Mouse (Mus musculus): ENCODE data around the gene Nenf. TPM values are rescaled to one million over a fixed set of nuclear protein-coding genes. Genes with fewer than 3 reads are reported as not detected.

The Nenf gene
- total RNA-seq, 1 experiment from 2014 or later, result 89.6 TPM

DNA sequence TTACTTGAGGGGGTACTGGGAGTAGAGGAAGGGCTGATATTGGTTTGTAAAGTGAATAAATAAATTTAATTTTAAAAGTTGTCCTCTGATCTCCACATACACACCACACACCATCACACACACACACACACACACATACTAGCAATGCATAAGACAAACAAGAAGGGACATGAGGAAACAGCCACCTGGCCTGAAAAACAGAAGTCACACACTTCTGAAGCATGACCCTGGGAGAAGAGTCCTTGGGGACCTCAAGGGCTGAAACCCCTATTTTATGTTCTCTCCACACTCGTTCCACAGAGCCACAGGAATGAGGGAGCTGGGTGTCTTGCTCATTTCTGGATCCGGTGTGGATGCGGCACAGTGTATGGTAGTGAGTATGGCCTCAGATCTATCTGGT is 5.4 kb upstream of the Nenf start:
- DNase-seq, result no peak

DNA sequence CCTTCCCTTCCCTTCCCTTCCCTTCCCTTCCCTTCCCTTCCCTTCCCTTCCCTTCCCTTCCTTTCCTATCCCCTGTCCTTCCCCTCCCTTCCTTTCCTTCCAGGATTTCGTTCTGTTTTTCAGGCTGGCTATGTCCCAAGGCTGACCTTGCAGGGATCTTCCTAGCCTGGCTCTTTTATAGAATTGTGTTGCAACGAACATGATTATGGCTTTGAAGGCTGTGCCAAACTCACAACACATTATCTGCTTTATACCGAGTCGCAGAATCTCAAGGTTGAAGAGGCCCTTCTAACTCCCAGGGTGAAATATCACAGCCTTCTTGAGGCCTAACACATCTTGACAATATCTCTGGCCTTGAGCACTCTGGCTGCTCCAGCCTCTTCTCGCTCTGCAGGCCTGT is 692 bp upstream of the Nenf start:
- DNase-seq, result peak; percentile 86

DNA sequence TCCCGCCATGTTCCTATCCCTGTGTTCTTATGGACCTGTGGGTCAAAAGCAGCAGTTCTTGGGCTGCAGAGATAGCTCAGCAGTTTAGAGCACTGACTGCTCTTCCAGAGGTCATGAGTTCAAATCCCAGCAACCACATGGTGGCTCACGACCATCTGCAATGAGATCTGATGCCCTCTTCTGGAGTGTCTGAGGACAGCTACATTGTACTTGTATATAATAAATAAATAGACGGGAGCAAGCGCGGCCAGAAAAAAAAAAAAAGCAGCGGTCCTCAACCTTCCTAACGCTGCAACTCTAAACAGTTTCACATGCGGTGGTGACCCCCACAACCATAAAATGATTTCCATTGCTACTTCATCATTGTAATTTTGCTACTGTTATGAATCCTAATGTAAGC is 1.2 kb downstream of the Nenf start:
- no peak for DNase-seq

DNA sequence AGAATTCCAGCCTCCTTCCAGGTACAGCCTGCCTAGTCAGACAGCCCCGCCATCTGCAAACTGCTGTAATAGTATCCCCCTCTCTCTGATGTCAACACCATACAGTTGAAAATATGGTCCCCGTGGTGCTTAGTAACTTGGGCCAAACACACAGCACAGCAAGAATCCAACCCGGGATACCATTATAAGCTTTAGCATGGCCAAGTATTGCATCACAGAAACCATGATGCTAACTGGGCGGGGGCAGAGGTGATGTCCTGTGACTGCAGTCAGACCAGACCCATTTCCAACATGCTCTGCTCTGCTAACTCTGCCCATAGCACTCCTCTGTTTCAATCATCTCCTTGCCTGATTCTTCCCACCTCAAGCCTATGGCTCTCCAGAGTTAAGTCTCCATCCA is 4.1 kb downstream of the Nenf start:
- no peak for DNase-seq

DNA sequence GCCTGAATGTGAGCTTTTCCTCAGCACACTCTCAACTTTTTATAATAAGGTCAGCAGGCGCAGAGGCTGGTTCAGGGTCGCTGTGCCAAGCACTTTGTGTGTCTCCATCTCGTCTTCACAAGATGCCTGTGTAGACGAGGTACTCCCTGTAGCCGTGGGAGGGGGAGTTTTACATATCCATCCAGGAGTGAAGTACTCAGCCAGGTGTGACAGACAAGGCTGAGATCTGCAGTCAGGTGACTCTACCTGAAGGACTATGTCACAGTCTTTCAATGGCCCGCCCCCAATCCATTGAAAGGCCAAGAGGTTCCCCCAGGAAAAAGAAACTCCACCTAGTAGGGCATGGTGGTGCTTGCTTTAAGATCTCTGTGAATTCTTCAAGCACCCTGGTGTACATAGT is 4.8 kb downstream of the Nenf start:
- no peak for DNase-seq

DNA sequence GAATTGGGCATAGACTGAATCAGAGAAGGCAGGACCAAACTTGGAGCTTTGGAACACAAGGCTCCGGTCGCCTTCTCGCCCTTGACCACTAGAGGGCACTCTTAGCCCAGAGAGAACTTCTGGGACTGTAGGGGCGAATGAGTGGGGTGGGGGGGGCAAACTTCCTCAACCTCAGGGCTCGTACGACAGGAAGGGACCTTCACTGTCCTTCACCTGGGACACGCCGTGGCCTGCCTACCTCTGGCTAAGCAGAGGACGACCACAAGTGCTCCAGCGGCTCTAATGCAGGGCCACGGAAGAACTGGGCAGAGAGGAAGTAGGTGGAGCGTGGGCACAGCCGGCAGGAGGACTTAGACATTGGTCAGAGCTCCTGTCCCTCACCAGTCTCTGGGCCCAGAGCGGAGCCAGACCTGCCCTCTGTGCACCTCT is 5.5 kb downstream of the Nenf start:
- peak; percentile 90 for DNase-seq

DNA sequence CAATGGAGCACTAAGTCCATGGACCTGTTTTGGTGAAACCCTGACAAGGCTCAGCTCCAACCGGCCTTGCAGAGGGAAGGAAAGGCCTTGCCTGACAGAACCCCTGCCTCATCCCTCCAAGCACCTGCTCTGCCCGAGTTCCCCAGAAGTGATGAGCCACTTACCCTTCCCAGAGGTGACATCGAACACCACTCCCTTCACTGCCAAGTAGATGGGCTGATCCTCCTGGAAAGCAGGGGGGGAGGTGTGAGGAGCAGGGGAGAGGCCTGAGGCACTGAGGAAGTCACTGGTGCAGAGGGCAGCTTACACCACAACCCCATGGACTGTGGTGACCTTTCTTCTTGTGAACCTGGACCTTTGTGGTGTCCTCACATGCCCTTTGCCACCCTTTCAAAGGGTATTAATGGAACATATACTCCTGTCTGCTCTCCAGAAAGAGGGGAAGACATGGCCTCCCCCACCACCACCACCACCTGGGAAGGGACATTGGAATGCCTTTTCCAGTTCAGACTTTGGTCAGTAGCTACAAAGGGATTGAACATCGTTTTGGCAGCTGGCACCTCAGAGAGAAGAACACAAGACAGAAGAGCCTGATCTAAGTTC is 6.6 kb downstream of the Nenf start:
- no peak for DNase-seq

DNA sequence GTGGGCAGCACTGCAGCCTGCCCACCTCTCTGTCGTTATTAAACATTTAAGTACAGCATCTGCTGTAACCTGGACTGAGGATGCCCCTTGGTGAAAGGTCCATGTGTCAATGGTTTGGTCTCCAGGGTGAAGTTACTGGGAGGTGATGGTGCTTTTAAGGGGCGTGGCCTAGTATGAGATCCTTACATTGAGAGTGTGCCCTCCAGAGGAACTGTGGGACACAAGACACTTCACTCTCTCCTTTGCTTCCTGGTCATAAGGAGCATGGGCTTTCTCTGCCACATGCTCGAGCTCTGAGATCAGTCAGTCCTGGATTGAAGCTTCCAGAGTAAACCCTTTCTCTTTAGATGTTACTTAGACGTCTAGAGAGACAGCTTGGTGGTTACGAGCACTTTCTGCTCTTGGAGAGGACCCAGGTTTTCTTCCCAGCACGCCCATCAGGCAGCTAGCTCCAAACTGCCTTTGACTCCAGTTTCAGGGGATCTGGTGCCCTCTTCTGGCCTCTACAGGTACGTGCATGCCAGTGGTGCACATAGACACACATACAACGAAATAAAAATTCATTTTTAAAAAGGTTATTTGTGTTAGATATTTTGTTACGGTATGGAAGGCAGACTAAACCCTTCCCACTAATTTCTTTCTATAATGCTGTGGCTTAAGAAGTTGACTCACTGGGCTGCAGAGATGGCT is 10.1 kb downstream of the Nenf start:
- DNase-seq, result no peak

DNA sequence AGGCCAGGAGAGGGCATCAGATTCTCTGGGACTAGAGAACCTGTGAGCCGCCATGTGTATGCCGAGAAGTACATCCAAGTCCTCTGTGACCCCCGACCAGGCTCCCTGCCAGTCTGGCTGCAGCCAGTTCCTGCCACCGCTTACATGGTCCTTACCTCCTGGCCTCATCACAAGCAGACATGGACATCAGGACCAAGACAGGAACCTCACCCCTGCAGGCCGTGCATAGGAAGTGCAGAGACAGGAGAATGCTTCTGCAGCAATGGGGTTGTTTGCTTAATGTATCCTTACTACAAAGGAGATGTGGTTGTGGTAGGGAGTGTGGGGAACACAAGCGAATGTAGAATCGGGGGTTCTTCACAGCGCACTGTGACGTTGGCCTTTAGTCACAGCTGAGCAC is 11.7 kb downstream of the Nenf start:
- DNase-seq, result no peak

DNA sequence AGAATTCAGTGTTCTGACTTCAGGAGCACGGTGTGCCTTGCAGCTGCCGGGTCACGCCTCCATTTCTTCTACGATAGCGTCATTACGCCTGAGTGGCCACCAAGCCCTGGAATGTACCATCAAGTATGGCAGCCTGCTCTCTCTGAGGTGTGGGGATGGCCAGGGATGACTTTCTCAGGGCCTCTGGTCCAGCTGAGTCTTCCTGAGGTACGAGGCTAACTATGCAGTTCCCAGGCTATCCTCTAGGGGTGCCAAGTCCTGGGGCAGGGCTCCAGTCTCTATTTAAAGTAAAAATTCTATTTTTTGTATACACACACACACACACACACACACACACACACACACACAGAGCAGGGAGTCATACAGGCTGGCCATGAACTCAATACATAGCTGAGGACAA is 12.4 kb downstream of the Nenf start:
- no peak for DNase-seq

DNA sequence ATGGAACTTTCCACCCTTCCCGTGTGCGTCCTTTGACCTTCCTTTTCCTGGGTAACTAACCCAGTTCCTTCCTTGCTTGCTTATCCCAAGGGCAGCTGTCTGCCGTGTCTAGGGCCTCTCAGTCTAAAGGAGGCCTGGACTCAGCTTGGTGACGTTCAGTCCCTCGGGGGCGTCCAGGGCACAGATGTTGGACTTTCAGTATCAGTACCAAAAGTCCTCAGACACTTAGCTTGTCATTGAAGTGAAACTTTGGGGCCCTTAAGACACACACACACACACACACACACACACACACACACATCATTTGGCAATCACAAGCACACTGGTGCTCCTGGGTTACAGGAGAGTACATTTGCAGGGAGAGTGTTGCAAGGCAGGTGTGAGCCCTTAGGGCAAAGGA is 13.8 kb downstream of the Nenf start:
- DNase-seq, result peak; percentile 59

DNA sequence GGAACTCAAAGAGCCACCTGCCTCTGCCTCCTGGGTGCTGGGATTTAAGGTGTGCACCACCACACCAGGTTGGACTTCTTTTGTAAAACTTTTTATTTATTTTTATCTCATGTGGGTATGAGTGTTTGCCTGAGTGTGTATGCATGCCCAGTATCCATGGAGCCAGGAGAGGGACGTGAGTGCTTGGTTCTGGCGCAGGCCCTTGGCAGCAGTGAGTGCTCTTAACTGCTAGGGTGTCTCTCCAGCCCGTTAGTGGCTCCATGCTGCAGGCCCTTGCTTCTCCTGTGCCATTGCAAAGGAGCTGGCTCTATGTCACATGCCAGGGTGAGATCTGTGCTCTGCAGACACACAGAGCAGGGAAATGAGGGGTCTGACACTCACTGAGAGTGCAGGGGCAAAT is 14.3 kb downstream of the Nenf start:
- DNase-seq, result no peak

DNA sequence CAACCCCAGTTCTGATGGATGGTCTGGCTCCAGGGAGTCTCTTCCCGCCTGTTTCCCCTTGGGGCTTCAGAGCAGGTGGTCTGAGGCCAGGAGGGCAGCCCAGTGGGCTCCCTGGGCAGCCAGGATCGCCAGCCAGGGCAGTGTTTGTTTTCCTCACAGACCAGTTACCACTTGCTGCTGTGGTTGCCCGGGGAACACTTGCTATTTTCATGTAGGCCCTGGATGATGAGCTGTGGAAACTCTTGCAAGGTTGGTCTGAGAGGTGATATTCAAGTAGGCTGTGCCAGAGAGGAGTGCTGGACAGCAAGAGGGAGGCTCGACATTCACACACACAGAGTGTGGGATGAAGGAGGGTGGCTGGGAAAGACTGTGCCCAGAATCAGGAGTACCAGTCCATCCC is 16.1 kb downstream of the Nenf start:
- DNase-seq, result no peak

DNA sequence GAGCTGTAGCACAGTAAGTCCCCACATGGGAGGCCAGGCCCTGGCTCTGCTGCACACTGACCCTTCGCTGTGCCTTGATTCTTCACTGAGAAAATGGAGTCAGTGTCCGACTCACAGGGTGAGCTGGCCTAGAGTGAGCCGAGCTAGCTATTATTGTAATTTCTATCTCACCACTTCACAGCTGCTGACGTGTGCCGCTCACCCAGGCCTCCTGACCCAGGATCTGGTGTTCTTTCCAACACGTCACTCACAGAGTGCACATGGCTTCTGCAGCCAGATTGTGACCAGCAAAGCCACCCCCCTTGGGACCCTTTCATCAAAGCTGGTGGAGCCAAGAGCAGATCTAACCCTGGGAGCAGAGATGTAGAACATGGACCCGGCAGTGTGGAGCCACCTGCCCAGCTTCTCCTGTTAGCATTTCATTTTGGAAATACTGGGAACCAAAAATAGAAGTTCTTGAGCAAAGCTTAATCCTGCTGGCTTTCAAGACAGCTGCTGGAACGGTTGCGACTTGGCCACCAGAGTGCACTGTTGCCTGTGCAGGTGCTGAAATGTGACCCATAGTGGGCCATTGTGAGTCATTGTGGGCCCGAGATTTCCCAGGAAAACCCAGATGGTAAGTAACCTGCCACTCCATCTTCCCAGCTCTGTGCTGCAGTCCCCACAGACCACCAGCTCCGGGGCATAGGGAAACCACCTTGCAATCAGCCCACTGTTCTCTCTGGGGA is 18.6 kb downstream of the Nenf start:
- peak; percentile 82 for DNase-seq

DNA sequence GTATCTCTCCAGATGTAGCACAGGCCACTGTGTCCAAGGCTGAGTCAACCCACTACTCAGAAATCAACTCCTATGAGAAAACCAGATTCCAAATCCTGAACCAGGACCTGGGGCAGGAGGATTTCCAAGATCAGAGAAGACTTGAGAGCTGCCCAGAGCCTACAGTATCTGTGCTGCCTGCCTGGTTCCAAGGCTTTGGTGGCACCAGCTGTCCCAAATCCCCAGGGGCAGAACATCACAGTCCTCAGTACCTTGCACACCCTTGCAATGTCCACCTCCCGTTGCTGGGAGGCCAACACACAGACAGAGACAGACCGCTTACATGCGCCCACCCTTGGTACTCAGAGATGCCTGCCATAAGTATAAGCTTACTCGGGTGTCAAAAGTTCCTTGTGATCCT is 19.7 kb downstream of the Nenf start:
- DNase-seq, result no peak

DNA sequence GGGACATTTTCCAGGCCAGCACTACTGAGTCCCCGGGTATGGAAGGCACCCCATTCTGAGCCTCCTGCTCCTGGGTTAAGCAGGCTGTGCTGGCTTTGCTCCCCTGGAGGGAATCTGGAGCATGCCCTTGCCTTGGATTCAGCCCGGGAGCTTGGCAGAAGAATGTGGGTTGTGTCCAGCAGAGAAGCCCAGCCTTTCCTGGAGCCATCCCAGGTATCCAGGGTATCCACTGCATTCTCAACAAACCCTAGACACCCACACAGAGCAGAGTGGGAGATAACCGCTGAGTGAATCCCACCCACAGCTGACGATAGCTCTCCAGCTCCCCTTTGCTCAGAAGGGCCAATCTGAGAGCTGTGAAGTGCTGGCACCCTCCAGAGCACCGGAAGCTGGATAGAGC is 21.5 kb downstream of the Nenf start:
- peak; percentile 83 for DNase-seq

DNA sequence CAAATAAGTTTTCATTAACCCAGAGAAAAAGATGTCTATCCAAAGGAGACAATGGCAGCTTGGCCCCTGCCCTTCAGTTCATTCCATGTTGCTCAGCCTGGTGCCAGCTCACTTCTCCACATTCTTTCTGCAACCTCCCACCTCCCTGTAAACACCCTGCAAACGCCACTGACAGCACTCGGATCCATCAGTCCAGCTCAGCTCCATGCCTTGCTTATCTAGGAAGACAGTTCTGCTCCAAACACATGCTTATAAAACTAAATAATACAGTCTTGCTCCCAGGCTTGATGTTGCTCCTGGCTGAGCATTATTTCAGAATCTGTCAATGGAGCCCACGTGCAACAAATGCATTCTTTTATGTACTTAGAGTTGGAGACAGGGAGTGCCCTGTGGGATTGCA is 22.2 kb downstream of the Nenf start:
- DNase-seq, result no peak

DNA sequence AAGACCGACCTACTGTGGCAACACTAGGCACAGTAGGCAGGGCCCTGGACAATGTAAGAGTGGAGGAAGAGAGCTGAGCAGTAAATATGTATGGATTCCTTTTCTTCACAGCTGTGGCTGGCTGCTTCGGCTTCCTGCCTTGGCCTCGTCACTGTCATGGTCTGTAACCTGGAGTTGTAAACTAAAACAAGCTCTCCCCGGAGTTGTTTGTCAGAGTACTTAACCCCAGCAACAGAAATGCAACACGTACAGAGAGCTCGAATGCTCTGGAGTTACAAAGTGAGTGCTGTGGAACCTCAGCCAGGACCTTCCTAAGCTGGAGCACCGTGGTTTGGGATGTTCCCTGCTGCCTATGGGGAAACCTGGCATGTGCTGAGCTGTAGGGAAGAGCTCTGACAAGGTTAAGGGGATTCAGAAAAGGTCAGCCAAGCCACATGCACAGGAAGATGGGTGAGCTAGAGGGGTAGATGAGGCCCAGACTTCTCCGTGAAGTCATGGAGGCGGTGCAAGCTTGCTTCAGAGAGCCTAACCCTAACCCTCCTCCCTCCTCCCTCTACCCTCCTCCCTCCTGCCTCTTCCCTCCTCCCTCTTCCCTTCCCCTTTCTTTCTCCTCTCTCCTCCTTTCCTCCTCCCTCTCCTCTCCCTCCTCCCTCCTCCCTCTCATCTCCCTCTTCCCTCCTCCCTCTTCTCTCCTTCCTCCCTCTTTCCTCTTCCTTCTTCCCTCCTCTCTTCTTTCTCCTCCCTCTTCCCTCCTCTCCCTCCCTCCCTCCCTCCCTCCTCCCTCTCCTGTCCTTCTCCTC is 23.8 kb downstream of the Nenf start:
- DNase-seq, result no peak

DNA sequence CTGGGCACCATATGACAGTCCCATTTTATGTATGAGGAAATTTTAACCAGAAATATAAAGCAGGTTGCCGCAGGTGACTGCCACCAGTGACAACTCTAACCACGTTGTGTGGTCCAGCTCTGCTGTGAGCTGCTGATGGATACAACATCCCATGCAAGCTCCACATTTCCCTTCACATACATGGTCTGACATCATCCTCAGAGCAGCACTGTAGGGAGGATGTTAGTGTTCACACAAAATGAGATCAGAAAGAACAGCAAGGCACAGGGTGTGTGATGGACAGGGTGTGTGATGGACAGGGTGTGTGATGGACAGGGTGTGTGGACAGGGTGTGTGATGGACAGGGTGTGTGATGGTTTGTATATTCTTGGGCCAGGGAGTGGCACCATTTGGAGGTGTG is 24.9 kb downstream of the Nenf start:
- DNase-seq, result no peak

DNA sequence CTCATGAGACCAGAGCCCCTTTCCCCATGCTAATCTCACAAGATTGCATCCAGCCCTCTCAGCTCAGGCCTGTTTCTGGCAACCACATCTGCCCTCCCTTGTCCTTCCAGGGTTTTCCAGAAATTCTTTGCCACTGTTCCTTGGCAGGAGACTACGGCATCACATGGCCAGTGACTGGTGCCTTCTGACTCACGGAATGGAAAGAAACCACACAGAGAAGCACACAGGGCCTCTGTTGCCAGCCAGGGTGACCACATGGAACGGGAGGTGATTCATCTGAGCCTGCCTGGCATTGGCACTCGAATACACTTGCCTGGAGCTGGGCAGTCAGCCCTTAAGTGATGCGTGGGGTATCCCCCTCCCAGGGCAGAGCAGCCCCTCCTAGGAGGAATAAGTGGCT is 25.6 kb downstream of the Nenf start:
- peak; percentile 92 for DNase-seq

DNA sequence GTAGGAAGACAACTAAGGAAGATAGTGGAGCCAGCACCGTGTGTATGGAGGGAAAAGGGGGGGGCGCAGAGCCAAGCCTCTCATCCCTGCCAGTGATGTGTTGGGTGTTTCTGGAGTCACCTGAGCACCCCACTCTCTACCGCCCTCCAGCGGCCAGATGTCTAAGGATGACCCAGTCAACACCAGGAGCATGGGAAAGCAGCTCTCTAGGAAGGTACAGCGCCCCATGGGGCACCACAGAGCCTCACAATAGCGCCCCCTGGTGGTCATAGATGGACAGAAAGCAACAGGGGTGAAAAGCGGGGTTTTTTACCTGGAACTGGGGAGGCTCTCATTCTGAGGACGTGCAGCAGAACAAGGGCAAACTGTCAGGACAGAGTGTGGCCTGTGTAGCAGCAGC is 29.2 kb downstream of the Nenf start:
- peak; percentile 88 for DNase-seq

DNA sequence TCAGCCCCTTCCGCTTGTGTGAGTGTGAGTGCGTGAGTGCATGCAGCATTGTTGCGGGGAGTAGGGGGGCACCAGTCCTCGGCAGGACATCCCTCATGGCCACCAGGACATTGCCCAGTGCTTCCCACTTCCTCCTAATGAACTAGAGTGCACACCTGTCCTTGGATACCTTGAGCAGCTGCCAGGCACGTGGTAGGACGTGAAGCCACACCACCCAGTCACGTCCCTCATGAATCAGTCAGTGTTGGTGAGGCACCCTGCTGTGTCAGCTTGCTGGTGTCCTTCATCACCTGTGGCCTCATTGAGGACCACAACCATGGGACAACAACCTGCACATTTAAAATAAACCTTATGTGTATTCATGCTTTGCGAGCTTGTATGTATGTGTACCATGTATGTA is 33.5 kb downstream of the Nenf start:
- DNase-seq, result no peak
